Mouse (Mus musculus): ENCODE results near the gene Tgfbr3. TPM values are rescaled to one million over a fixed set of nuclear protein-coding genes. Genes with fewer than 3 reads are reported as not detected.

Gene Tgfbr3
- polyA plus RNA-seq, 1 experiment from 2014 or later = 1.3 TPM

DNA sequence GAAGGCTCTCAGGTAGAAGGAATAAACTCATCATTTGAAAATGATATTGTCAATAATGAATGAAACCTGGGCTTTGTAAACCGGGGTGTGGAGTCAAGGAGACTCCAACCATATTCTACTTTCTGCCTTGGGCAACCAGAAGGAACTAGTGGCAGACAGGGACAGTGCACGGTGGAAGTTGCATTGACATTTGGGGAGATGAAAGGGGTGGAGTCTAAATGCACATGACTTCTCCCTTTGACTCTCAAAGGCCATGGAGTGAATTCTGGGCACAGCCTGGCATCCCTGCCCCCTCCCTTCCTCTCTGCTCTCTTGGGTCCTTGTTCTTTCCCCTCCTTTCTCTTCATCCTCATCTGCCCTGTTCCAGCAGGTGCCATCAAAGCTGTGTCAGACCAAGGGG lies 183.3 kb downstream of the Tgfbr3 start:
- Histone ChIP-seq H3K27ac (no peak overlapping the region), H3K4me1 (peaks cover 18% of the 10 kb centered on the region), H3K27me3 (peaks cover 1% of the 10 kb centered on the region; the same call in 1 of the 2 replicates), H3K4me2 (no peak overlapping the region), H3K4me3 (no peak overlapping the region), H3K9ac (no peak overlapping the region), H3K36me3 (ENCODE audit: poor library complexity, severe bottlenecking) (no peaks in the 10 kb centered on the region), H3K9me3 (replicated peaks) (no peaks in the 10 kb centered on the region)
- WGBS = 86% methylated on average over 2 of the region's 2 CpGs
- ATAC-seq = no peak

DNA sequence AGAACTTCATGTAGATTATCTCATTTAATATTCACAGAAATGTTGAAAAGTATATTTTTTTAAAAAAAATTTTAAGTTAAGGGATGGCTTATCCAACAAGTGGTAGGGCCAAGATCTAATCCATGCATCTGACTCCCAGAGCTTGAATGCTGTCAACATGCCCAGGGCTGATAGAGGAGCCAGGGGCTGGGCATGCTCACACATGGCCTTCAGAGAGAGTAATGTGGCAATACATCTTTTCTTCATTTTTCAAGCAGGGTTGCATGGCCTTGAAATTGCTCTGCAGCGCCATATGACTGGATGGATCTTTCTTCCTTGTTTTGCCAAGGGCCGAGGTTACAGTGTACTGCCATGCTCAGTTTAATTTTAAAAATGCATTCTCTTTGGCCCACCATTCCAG lies 185.8 kb downstream of the Tgfbr3 start:
- H3K36me3 ChIP-seq (ENCODE audit: poor library complexity, severe bottlenecking) = no peaks in the 10 kb centered on the region
- no peak for ATAC-seq
- no peak overlapping the region for H3K4me2 ChIP-seq
- no peaks in the 10 kb centered on the region for H3K4me1 ChIP-seq
- H3K9ac ChIP-seq = no peak overlapping the region
- H3K9me3 ChIP-seq (replicated peaks) = no peaks in the 10 kb centered on the region
- H3K4me3 ChIP-seq = no peak overlapping the region
- peaks cover 15% of the 10 kb centered on the region; the same call in 1 of the 2 replicates for H3K27me3 ChIP-seq
- 95% methylated on average over 2 of the region's 2 CpGs for WGBS
- no peak overlapping the region for H3K27ac ChIP-seq

DNA sequence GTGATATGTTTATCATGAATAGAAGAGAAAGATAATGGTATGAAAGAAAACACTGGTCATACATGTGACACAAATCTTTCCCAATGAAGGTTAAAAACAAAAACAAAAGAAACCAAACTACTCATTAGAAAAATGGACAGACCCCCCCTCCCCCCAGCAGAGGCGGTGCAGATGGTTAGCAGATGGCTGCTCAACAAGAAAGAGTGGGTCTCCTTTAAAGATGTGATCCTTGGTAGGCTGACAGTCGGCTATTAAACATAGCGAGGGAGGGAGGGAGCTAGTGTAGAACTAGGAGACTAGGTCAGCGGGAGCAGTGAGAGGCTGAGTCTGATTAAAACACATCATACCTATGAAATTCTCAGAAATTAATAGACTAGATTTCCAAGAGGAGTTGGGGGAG lies 186.5 kb downstream of the Tgfbr3 start:
- no peaks in the 10 kb centered on the region for H3K9me3 ChIP-seq (replicated peaks)
- H3K4me3 ChIP-seq = no peak overlapping the region
- peaks cover 16% of the 10 kb centered on the region for H3K27me3 ChIP-seq
- H3K4me2 ChIP-seq = no peak overlapping the region
- no peaks in the 10 kb centered on the region for H3K36me3 ChIP-seq (ENCODE audit: poor library complexity, severe bottlenecking)
- no peak overlapping the region for H3K27ac ChIP-seq
- ATAC-seq = no peak
- H3K9ac ChIP-seq = no peak overlapping the region
- no peaks in the 10 kb centered on the region for H3K4me1 ChIP-seq
- 58% methylated on average over 4 of the region's 4 CpGs for WGBS

DNA sequence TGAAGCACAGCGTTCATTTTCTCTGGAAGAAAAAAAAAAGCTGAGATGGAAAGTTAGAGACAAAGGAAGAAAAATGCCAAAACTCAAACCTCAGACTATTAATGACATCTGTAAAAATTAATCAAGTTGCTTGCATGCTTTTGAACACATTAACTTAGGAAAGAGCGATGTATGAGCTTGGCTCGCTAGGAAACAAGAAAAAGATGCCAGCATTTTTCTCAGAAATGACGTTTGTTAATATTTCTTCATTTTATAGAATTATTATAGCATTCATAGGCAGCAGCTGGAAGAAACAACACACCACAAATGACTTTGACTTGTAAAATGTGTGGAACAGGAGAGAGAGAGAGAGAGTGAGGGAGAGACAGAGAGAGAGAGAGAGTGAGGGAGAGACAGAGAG lies 187.7 kb downstream of the Tgfbr3 start:
- no peak for ATAC-seq
- H3K27me3 ChIP-seq = peaks cover 27% of the 10 kb centered on the region
- H3K36me3 ChIP-seq (ENCODE audit: poor library complexity, severe bottlenecking) = no peaks in the 10 kb centered on the region
- H3K27ac ChIP-seq = no peak overlapping the region
- no peaks in the 10 kb centered on the region for H3K9me3 ChIP-seq (replicated peaks)
- H3K9ac ChIP-seq = no peak overlapping the region
- no peak overlapping the region for H3K4me2 ChIP-seq
- H3K4me3 ChIP-seq = no peak overlapping the region
- WGBS = 84% methylated on average over 4 of the region's 4 CpGs
- H3K4me1 ChIP-seq = no peaks in the 10 kb centered on the region

DNA sequence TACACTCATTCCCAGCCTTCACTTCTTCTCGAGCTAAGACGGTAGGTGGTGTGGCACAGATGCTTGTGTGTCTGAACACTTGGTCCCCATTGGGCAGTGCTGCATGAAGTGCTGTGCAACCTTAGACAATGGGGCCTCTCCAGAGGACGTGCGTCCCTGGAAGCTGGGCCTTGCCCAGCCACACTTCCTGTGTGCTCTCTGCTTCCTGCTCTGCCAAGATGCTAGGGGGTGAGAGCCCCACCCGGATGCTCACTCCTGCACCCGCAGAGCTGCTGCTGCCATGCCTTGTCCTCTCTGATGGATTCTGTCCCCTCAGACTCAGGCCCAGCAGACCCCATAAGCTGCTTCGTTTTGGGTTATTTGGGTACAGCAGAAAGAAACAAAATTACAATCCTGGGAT lies 188.3 kb downstream of the Tgfbr3 start:
- Histone ChIP-seq H3K4me3 (no peak overlapping the region), H3K27ac (no peak overlapping the region), H3K4me2 (no peak overlapping the region), H3K4me1 (no peaks in the 10 kb centered on the region), H3K9me3 (replicated peaks) (no peaks in the 10 kb centered on the region), H3K36me3 (ENCODE audit: poor library complexity, severe bottlenecking) (no peaks in the 10 kb centered on the region), H3K27me3 (peaks cover 28% of the 10 kb centered on the region), H3K9ac (no peak overlapping the region)
- WGBS = 70% methylated on average over 7 of the region's 7 CpGs
- no peak for ATAC-seq

DNA sequence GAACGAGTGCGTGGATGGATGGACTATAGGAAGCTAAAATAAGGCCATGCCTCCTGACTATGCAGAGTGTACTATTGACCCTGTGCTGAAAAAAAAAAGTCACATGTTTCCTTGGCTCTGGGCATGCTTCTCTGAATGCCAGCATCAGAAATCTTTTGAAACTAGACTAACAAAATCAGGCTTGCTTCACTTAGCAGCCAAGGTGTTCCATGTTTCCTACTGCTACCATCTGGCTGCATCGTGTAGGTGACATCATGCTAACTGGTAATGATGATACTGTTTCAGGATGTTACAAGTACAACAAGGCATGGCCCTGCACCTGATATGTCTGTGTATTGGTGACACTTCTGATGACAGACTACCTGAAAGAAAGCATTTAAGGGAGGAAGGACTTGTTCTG lies 189.8 kb downstream of the Tgfbr3 start:
- no peaks in the 10 kb centered on the region for H3K36me3 ChIP-seq (ENCODE audit: poor library complexity, severe bottlenecking)
- H3K9me3 ChIP-seq (replicated peaks) = no peaks in the 10 kb centered on the region
- ATAC-seq = no peak
- H3K4me2 ChIP-seq = no peak overlapping the region
- 83% methylated on average over 3 of the region's 3 CpGs for WGBS
- H3K27ac ChIP-seq = no peak overlapping the region
- no peak overlapping the region for H3K4me3 ChIP-seq
- no peak overlapping the region for H3K9ac ChIP-seq
- peaks cover 30% of the 10 kb centered on the region for H3K27me3 ChIP-seq
- no peaks in the 10 kb centered on the region for H3K4me1 ChIP-seq

DNA sequence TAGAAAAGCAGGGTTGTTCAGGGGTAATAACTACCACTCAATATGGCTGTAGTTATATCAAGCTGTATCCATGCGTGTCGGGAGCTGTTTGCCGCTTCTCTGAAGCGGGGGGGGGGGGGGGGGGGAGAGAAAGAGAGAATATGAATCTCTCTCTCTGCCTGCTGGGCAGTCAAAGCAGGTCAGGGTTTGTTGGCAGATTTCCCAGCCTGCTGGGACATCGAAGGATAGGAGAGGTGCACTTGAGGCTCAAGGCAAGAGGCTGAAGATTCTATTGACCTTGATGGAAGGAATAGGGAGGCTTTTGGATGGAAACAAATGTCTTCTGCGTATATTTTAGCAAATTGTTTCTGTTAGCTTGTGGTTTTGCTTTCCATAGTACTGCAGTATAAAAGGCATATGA lies 190.4 kb downstream of the Tgfbr3 start:
- no peak overlapping the region for H3K4me2 ChIP-seq
- H3K27ac ChIP-seq = no peak overlapping the region
- H3K4me3 ChIP-seq = no peak overlapping the region
- no peaks in the 10 kb centered on the region for H3K36me3 ChIP-seq (ENCODE audit: poor library complexity, severe bottlenecking)
- H3K9me3 ChIP-seq (replicated peaks) = no peaks in the 10 kb centered on the region
- peaks cover 32% of the 10 kb centered on the region for H3K27me3 ChIP-seq
- H3K9ac ChIP-seq = no peak overlapping the region
- no peaks in the 10 kb centered on the region for H3K4me1 ChIP-seq
- WGBS = 65% methylated on average over 5 of the region's 6 CpGs
- ATAC-seq = no peak

DNA sequence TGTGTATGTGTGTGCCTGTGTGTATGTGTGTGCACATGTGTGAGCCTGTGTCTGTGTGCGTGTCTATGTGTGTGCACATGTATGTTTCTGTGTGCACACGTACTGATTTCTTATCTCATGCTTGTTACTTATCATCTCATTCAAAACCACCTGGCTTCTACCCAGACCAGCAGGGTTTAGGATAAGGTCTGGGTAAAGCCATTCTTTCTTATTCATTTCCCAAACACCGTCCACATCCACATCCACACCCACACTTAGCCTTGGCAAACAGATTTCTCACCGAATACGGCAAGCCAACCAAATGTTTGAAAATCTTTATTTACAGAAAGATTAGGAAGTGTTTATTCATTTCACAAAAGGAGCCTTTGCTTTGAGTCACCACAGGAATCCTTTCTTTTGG lies 191.4 kb downstream of the Tgfbr3 start:
- no peak overlapping the region for H3K4me3 ChIP-seq
- H3K9ac ChIP-seq = no peak overlapping the region
- no peaks in the 10 kb centered on the region for H3K9me3 ChIP-seq (replicated peaks)
- 71% methylated on average over 5 of the region's 5 CpGs for WGBS
- H3K36me3 ChIP-seq (ENCODE audit: poor library complexity, severe bottlenecking) = no peaks in the 10 kb centered on the region
- H3K4me1 ChIP-seq = no peaks in the 10 kb centered on the region
- H3K27me3 ChIP-seq = peaks cover 35% of the 10 kb centered on the region
- no peak for ATAC-seq
- no peak overlapping the region for H3K27ac ChIP-seq
- no peak overlapping the region for H3K4me2 ChIP-seq

DNA sequence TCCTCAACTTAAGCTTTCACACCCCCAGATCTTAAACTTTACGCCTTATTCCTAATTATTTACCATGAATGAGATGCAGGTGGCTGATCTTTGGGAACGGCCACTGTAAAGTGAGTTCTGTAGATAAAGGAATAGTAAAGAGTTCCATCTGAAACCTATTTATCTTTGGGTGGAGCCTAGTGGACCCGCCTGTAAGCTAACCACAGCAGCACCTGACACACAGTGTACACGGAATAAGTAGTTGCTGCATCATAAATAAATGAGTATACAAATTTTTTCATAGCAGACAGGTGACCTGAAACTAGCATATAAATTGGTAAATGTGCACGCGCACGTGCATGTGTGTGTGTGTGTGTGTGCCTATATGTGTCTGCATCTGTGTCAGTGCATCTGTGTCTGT lies 192.1 kb downstream of the Tgfbr3 start:
- 87% methylated on average over 7 of the region's 7 CpGs for WGBS
- Histone ChIP-seq H3K4me2 (no peak overlapping the region), H3K9me3 (replicated peaks) (no peaks in the 10 kb centered on the region), H3K27me3 (peaks cover 36% of the 10 kb centered on the region), H3K9ac (no peak overlapping the region), H3K4me1 (no peaks in the 10 kb centered on the region), H3K27ac (no peak overlapping the region), H3K36me3 (ENCODE audit: poor library complexity, severe bottlenecking) (no peaks in the 10 kb centered on the region), H3K4me3 (no peak overlapping the region)
- ATAC-seq = no peak

DNA sequence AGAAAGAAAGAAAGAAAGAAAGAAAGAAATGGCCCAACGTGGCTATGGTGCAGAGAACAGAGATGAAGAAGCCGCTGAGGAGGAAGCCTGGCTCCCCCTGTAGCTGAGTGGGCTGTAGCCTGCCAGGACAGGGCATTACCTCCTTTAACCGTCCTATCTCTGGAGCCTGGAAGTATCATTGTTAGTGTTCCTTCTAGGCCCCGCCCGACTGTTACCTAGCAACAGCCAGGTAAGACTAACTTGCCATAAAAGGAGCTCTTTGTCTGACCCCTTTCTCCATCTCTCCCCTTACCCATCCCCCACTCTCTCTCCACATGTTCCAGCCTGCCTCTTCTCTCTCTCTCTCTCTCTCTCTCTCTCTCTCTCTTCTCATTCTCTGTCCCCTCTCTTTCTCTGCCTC lies 195.2 kb downstream of the Tgfbr3 start:
- WGBS = 29% methylated on average over 5 of the region's 5 CpGs
- Histone ChIP-seq H3K36me3 (ENCODE audit: poor library complexity, severe bottlenecking) (no peaks in the 10 kb centered on the region), H3K4me3 (no peak overlapping the region), H3K4me1 (no peaks in the 10 kb centered on the region), H3K27ac (no peak overlapping the region), H3K9me3 (replicated peaks) (no peaks in the 10 kb centered on the region), H3K4me2 (no peak overlapping the region), H3K9ac (no peak overlapping the region), H3K27me3 (peaks cover 37% of the 10 kb centered on the region)
- no peak for ATAC-seq

DNA sequence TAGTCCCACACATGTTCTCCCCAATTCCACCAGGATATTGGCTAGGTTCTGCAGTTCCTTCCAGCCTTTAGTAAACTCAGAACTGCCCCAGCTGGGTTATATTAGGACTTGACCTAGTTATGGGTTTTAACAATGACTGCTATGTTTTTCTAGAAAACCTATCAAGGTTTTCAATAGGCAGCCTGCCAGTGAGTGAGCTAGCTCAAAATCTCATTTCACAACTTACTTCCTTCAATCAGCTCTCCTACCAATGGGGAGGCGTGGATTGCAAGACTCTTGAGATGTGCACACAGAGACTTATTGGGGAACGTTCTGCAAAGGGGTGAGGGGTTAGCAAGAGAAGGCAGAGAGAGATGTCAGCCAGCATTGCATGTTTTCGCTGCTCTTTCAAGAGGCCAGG lies 196.2 kb downstream of the Tgfbr3 start:
- no peak overlapping the region for H3K27ac ChIP-seq
- no peaks in the 10 kb centered on the region for H3K9me3 ChIP-seq (replicated peaks)
- H3K9ac ChIP-seq = no peak overlapping the region
- H3K27me3 ChIP-seq = peaks cover 40% of the 10 kb centered on the region
- no peaks in the 10 kb centered on the region for H3K36me3 ChIP-seq (ENCODE audit: poor library complexity, severe bottlenecking)
- peaks cover 4% of the 10 kb centered on the region for H3K4me1 ChIP-seq
- no peak overlapping the region for H3K4me3 ChIP-seq
- WGBS = 86% methylated on average over 3 of the region's 3 CpGs
- no peak for ATAC-seq
- no peak overlapping the region for H3K4me2 ChIP-seq

DNA sequence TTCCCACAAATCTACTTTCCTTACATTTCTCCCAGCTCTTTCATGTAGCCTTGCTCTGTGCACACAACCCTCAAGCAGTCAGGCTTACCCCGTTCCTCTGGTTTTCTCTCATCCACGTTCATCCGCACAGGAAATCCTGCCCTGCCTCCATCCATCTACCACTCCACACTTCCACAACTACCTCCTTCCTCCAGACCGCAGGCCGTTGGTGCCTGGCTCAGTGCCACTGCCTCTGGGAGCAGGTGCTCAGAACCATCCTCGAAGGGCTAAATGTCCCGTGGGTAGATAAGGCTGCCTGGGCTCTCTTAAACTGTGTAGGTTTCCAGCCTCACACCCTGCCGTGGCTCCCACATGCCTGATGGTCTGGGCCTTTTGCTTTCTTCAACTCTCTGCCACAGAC lies 197.3 kb downstream of the Tgfbr3 start:
- Histone ChIP-seq H3K9ac (no peak overlapping the region), H3K4me2 (no peak overlapping the region), H3K4me1 (peaks cover 9% of the 10 kb centered on the region), H3K36me3 (ENCODE audit: poor library complexity, severe bottlenecking) (no peaks in the 10 kb centered on the region), H3K9me3 (replicated peaks) (no peaks in the 10 kb centered on the region), H3K27ac (no peak overlapping the region), H3K4me3 (no peak overlapping the region), H3K27me3 (peaks cover 37% of the 10 kb centered on the region)
- no peak for ATAC-seq
- 83% methylated on average over 8 of the region's 8 CpGs for WGBS

DNA sequence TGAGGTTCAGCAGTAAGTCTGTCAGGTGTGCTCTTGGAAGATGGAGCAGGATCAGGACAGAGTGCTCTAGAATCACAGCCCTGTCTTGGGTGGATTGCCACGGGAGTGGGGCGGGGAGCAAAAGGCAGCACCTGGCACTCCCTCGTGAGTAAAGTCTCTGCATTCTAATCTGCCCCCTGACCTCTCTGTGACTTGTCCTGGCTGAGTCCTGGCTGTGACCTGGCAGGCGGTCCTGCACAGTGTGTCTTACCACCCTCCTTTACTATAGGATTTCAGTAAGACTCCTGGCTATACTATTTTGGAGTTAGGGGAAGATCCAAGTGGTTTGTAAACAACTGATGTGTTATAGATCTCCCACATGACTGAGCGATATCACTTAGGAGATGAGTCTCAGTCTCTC lies 199.5 kb downstream of the Tgfbr3 start:
- WGBS = 39% methylated on average over 5 of the region's 5 CpGs

More for the DNA sequence above, 199.5 kb downstream of the Tgfbr3 start:
- Histone ChIP-seq H3K9me3 (replicated peaks) (no peaks in the 10 kb centered on the region), H3K36me3 (ENCODE audit: poor library complexity, severe bottlenecking) (no peaks in the 10 kb centered on the region), H3K4me3 (no peak overlapping the region), H3K9ac (no peak overlapping the region), H3K4me2 (no peak overlapping the region), H3K27me3 (peaks cover 45% of the 10 kb centered on the region), H3K4me1 (peaks cover 9% of the 10 kb centered on the region), H3K27ac (no peak overlapping the region)
- no peak for ATAC-seq

All from forebrain, embryonic 13.5 days (tissue).